Mouse (Mus musculus) ES-E14 (cell line): ENCODE results near the gene Sesn2.

ENCODE experiments used
- CHD2 ChIP-seq: IDR thresholded peaks from 2 replicates; pipeline ENCODE4 v1.6.1; 2014; ENCODE audit warnings: mild to moderate bottlenecking, low read depth, low read length, inconsistent platforms
- HCFC1 ChIP-seq: IDR thresholded peaks from 2 replicates; pipeline ENCODE4 v1.6.1; 2012; ENCODE audit warnings: low read length, inconsistent platforms, borderline replicate concordance; ENCODE audit not compliant: insufficient read depth
- ZC3H11A ChIP-seq: IDR thresholded peaks from 2 replicates; pipeline ENCODE4 v1.6.1; 2012; ENCODE audit warnings: low read depth, mild to moderate bottlenecking, inconsistent platforms, low read length, borderline replicate concordance
- ZNF384 ChIP-seq: IDR thresholded peaks from 2 replicates; pipeline ENCODE4 v1.6.1; 2012; ENCODE audit warnings: low read depth, low read length, inconsistent platforms

DNA sequence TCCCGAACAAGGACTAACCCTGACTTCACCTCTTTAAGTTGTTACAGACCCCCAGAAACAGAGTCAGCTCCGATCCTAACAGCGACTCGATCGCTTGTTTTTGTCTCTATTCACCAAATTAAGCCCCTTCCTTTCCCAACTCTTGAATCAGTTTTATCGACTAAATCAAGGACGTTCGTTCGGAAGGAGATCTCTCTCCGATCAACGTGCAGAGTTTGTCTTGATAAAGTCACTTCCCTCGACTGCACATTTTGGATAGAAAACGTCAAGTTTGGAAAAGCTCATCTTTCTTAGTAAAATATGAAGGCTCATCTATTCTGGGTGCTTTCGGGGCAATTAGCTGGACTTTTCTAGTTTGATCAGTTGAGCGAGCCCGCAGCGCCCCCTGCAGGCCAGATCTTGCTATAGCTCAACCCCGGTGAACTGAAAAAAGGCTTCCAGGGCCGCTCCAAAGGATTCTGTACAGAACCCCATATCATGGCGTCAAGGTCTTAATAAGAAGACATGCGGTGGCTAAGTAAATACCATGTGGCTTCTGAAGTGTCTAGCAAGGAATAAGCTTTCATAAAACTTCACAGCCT is 4.3 kb upstream of the Sesn2 start:
- TF ChIP-seq ZNF384 (no peak), CHD2 (no peak), ZC3H11A (peak; percentile 33; the same call in 1 of the 2 replicates), HCFC1 (no peak)
